Mouse (Mus musculus) splenic B cell, adult 2 months (primary cell): ENCODE data around the gene Nfib.

ENCODE experiments used
- DNase-seq: peaks from one replicate; pipeline ENCODE4 v3.0.0-alpha.2; 2011; ENCODE audit warnings: low read depth, low spot score
- H3K27me3 ChIP-seq: 2 replicates; pipeline ENCODE4 v1.6.1; 2012; ENCODE audit warnings: mild to moderate bottlenecking, low read length, moderate library complexity, mixed read lengths; ENCODE audit not compliant: control insufficient read depth, poor library complexity, insufficient read depth, severe bottlenecking
- H3K36me3 ChIP-seq: 2 replicates; pipeline ENCODE4 v1.6.1; 2012; ENCODE audit warnings: mild to moderate bottlenecking, low read length, moderate library complexity, mixed read lengths; ENCODE audit not compliant: control insufficient read depth, poor library complexity, insufficient read depth, severe bottlenecking

Gene Nfib

DNA sequence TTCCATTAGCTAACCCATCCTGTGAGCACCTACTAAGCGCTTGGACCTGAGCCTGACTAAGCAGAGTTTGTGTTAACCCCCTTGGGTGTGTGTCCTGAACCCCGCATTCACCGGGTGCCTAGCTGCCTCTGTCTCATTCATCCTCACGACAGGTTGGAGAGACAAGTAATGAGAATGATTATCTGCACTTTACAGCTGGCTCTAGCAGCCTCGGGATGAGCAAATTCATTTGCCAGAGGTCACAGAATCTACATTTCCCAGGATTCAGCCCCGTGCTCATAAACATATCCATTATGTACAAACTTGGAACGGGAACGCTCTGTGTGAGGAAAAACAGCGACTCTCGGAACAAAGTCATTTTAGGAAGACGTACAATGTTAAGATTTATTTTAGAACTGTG is 6.0 kb downstream of the Nfib start:
- Histone ChIP-seq H3K36me3 (no peaks in the 10 kb centered on the region), H3K27me3 (no peaks in the 10 kb centered on the region)
- DNase-seq: no peak

DNA sequence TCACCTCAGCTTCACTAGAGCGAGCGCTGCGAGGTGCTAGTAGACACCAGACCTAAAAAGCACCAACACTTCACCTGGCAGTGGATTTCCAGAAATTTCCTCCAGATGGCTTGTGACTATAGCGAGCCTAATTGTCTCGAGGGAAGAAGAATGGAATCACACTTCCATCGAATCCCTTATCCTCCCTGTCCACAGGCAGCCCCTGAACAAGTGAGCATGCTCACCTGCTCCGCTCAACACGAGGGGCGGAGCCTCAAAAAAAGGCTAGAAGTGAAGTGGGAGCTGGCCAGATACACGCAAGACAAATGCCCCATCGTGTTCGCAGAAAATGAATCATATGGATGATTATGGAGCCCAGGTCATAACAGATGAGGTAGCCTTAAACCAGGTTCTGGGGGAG is 6.9 kb downstream of the Nfib start:
- Histone ChIP-seq H3K36me3 (no peaks in the 10 kb centered on the region), H3K27me3 (no peaks in the 10 kb centered on the region)
- DNase-seq: no peak

DNA sequence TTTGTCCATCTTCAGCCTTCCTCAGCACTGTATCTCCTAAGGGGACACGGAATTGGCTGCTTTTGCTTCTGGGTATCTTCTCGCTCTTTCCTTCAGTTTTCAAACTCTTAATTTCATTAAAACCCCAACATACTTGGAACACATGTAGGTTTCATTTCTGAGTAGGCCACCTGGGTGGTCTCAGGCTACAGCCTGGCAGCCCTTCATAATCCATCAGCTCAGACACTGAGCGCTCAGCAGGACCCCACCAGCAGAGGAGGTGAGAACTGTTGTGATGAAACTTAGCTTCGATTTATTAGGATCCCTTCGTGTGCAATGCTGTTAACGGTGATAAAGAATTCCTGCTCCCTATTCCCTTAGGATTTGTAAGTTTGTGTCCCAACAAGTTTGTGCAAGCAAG is 8.4 kb downstream of the Nfib start:
- no peak for DNase-seq
- no peaks in the 10 kb centered on the region for H3K27me3 ChIP-seq
- H3K36me3 ChIP-seq: no peaks in the 10 kb centered on the region

DNA sequence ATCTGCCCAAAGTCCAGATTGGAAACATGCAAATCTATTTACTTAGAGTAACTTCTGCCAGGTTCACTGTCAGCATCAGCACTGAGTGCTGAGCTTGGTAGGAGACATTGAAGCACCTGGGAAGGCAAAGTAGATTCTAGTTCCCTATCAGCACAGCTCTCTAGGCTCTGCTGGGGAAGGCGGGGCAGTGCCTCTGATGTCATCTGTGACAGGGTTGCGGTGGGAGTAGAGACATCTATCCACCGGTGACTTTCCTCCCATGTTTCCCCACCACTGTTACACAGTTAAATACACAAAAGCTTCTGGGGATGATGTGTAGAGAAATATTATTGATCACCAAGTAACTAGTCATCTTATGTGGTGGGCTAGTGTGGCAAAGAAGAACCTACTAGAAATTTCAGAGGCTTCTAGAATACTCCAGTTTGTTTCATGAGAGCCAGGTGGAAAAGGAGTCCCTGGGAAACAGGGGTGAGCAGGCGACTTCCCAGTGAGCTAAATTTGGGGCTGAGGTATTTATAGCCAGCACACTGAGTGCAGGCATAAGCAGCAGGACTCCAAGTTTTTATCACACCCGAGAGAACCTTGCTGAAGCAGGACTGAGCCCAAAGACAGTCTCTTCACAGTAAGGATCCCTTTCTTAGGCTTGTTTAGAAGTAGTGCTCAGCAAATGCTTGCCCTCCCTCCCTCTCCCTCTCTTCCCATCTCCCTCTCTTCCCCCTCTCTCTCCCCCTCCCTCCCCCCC is 9.6 kb downstream of the Nfib start:
- H3K27me3 ChIP-seq: no peaks in the 10 kb centered on the region
- no peak for DNase-seq

DNA sequence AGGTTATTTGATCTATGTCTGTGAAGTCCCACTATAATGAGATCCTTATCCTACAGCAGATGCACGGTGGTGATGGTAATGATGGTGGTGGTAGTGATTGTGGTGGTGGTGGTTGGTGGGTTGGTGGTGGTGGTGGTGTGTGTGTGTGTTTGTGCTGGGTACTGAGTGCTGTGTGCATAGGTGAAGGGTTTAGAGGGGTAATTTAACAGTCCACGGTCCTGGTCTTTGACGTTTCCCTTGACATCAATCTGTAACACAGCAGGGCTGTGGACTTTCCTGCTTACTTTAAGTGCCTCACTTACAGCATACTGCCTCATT is 13.6 kb downstream of the Nfib start:
- Histone ChIP-seq H3K36me3 (no peaks in the 10 kb centered on the region), H3K27me3 (no peaks in the 10 kb centered on the region)
- no peak for DNase-seq

More for the DNA sequence above, 9.6 kb downstream of the Nfib start:
- H3K36me3 ChIP-seq: no peaks in the 10 kb centered on the region

- Histone ChIP-seq H3K36me3 (no peaks in the 10 kb centered on the region), H3K27me3 (no peaks in the 10 kb centered on the region)
- DNase-seq: no peak
Measured at GRCm38 (mm10) chr4:82691126-82692008, 14.2 kb downstream of the Nfib start.

- H3K36me3 ChIP-seq: no peaks in the 10 kb centered on the region
- H3K27me3 ChIP-seq: no peaks in the 10 kb centered on the region
- no peak for DNase-seq
Measured at GRCm38 (mm10) chr4:82690267-82690666, 15.3 kb downstream of the Nfib start.

DNA sequence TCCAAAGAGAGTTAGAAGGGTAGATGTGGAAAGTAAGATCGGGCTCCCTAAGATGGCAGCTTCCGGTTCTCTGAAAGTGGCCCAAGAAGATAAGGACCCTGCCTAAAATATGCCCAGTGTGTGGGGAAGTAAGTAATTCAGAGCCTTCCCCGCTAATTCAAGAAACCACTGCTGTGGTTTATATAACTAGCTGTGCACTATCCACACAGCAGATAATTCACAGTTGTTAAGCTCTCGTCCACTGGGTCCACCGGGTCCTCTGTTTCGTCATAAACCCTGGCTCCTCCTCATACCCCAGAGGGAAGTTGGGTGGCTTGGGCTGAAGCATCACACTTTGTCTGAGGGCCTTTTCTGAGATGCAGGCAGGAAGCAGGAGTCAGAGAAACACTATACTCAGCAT is 19.5 kb downstream of the Nfib start:
- Histone ChIP-seq H3K27me3 (no peaks in the 10 kb centered on the region), H3K36me3 (no peaks in the 10 kb centered on the region)
- DNase-seq: no peak

DNA sequence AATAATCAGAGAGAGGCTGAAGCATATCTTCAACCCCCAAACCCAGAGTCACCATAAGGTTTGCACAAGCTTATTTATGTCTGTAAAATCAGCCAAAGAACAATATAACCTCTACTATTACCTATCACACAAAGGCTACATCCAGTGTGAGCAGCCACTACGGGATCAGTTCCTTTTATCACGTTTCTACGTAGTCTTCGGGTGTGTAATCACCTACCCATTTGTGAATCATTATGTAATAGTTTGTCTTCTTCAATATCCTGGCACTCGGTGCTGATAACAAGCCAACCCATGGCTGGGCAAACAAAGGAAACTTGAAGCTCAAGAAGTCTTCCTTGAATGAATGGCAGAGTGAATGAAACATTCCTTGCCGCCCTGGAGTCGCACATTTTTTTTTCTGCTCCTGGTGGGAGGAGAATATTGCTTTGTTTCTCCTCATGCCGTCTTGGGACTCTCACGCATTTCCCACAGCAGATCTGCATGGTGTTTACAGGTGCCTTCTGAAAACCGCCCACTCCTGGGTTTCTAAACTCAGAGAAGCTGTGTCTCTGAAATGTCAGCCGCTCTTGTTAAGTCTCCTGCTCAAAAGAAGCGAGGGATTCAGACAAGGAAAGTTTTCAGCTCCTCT is 21.3 kb downstream of the Nfib start:
- no peaks in the 10 kb centered on the region for H3K36me3 ChIP-seq

GRCm38 (mm10) chr4:82683583-82683982 is 22.0 kb downstream of the Nfib start:
- no peaks in the 10 kb centered on the region for H3K27me3 ChIP-seq
- no peaks in the 10 kb centered on the region for H3K36me3 ChIP-seq
- no peak for DNase-seq

More for the DNA sequence above, 21.3 kb downstream of the Nfib start:
- DNase-seq: no peak
- no peaks in the 10 kb centered on the region for H3K27me3 ChIP-seq

DNA sequence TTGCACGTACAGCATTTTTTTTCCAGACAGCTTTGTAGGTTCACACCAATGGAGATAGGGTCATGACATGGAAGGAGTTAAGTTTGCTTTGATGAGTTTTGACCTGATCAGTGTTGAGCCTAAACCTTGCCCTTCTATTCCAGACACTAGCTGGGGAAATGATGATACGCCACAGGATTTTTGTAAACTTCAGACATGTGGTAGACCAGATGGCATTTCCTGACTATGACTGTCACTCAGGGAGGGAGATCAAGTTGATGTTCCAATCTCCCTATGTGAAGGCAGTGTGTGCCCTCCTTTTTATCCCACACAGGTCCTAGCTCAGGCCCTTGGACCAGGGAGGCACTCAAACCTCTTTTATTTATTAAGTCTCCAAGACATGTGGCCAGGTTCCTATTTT is 29.4 kb downstream of the Nfib start:
- Histone ChIP-seq H3K27me3 (no peaks in the 10 kb centered on the region), H3K36me3 (no peaks in the 10 kb centered on the region)
- DNase-seq: no peak

DNA sequence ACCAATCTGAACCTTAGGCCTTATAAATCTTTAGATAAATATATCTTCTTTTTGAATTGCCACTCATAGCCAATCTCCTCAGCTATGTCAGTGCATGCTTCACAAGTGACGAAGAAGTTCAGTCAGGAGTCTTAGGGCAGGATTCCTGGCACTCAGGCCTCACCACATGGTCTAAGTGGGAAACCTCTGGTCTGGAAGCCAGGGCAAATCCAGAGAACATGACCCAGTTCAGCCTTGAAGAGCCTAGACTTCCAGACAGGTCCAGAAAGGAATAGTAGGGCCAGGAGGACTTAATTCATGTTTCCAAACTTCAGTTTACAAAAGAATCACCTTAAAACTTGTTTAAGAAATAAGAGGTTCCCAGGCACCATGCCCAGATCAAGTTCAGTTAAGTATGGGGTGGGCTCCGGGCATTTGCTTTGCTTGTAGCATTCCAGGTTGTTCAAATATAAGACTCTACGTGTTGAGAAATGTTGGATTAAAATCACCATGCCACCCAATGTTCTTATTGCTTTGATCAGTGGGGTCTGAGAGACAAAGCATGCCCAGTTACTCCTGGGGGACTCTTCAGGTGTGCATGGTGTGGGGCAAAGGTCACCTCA is 38.2 kb downstream of the Nfib start:
- Histone ChIP-seq H3K36me3 (no peaks in the 10 kb centered on the region), H3K27me3 (no peaks in the 10 kb centered on the region)
- DNase-seq: no peak

DNA sequence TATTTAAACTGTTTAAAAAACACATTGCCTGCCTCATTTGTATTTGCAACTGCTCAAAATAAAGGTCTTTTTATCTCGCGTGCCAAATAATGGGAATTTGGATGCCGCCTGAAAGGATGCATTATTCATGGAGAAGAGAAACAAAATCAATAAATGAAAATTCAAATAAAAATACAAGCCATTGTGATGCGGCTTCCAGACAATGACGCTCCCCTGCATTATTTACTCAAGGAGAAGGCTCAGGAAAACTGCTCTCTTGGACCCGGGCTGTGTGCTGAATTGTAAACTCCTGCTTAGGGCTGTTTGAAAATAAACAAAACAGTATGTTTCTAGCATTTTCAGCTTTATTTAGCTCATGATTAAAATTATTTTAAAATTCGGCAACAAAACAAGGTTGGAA is 41.1 kb downstream of the Nfib start:
- H3K27me3 ChIP-seq: no peaks in the 10 kb centered on the region
- no peaks in the 10 kb centered on the region for H3K36me3 ChIP-seq
- no peak for DNase-seq

DNA sequence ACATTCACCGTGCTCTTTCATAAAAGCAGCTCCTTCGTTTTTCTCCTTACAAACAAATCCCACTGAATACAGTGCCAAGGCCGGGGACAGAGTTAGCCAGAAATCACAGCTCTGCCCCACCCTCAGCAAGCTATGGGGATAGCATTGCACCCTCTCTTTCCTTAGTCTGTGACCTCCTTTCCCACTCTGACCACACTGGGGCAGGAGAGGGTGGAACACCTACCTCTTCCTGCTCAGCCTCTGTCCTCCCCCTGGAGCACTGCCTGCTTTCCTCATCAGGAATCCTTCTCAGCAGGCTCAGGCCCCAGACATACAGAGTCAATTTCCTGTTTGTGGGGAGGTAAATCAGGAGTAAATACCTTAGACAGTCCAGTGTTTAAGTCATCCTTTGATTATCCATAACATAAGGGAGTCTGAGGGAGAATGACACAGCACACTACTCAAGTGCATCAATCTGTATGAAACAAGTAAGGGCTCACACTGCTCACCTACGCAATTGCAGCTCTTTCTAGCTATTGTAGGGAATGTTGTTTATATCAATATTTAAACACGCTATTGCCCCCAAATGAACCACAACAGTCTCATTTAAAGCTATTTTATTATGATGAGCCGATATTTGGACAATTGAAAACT is 41.7 kb downstream of the Nfib start:
- Histone ChIP-seq H3K36me3 (no peaks in the 10 kb centered on the region), H3K27me3 (no peaks in the 10 kb centered on the region)
- DNase-seq: no peak
